Mouse (Mus musculus): ENCODE data around the gene Rmnd1. TPM values are rescaled to one million over a fixed set of nuclear protein-coding genes. Genes with fewer than 3 reads are reported as not detected.

Rmnd1 gene
- polyA plus RNA-seq (2015; fragmentation: Nextera tagmentation; extraction: Ambion mirVana) = 53.6 and 57.5 TPM in 2 replicates

- Histone ChIP-seq H3K4me1 (replicated peaks; ENCODE audit: control insufficient read depth, insufficient read depth, low read length) (peaks cover 18% of the 10 kb centered on the region), H3K9me3 (ENCODE audit: control insufficient read depth, low read length) (no peaks in the 10 kb centered on the region), H3K27me3 (replicated peaks; ENCODE audit: control insufficient read depth, insufficient read depth, low read length) (no peaks in the 10 kb centered on the region), H3K4me3 (replicated peaks; ENCODE audit: low read length) (peak within 1 kb of the TSS; percentile 72), H3K4me2 (ENCODE audit: low read length) (peak within 1 kb of the TSS; percentile 80), H3K27ac (ENCODE audit: low read length) (peak within 1 kb of the TSS; percentile 69), H3K9ac (replicated peaks; ENCODE audit: low read depth, low read length) (peak within 1 kb of the TSS; percentile 74), H3K36me3 (ENCODE audit: control insufficient read depth, insufficient read depth) (no peaks in the 10 kb centered on the region)
- ATAC-seq = peak; percentile 95
- WGBS = under 1% methylated on average over 63 of the region's 75 CpGs
Measured at GRCm38 (mm10) chr10:4432123-4432931, at the start of gene Rmnd1, which contains the start of gene Armt1. Rmnd1 (minus strand) TSS chr10:4432388. Armt1 (plus strand) TSS chr10:4432467.

GRCm38 (mm10) chr10:4481695-4482094, 49.5 kb upstream of the Rmnd1 start:
- no peak overlapping the region for H3K9ac ChIP-seq (replicated peaks; ENCODE audit: low read depth, low read length)

GRCm38 (mm10) chr10:4480929-4481328, 48.7 kb upstream of the Rmnd1 start:
- Histone ChIP-seq H3K9ac (replicated peaks; ENCODE audit: low read depth, low read length) (no peak overlapping the region), H3K27ac (ENCODE audit: low read length) (no peak overlapping the region), H3K36me3 (ENCODE audit: control insufficient read depth, insufficient read depth) (no peaks in the 10 kb centered on the region), H3K4me3 (replicated peaks; ENCODE audit: low read length) (no peak overlapping the region), H3K4me2 (ENCODE audit: low read length) (no peak overlapping the region), H3K27me3 (replicated peaks; ENCODE audit: control insufficient read depth, insufficient read depth, low read length) (no peaks in the 10 kb centered on the region), H3K9me3 (ENCODE audit: control insufficient read depth, low read length) (no peaks in the 10 kb centered on the region), H3K4me1 (replicated peaks; ENCODE audit: control insufficient read depth, insufficient read depth, low read length) (no peaks in the 10 kb centered on the region)
- ATAC-seq = no peak
- 79% methylated on average over 3 of the region's 3 CpGs for WGBS

More at GRCm38 (mm10) chr10:4481695-4482094, 49.5 kb upstream of the Rmnd1 start:
- Histone ChIP-seq H3K27me3 (replicated peaks; ENCODE audit: control insufficient read depth, insufficient read depth, low read length) (no peaks in the 10 kb centered on the region), H3K4me3 (replicated peaks; ENCODE audit: low read length) (no peak overlapping the region), H3K27ac (ENCODE audit: low read length) (no peak overlapping the region), H3K9me3 (ENCODE audit: control insufficient read depth, low read length) (no peaks in the 10 kb centered on the region), H3K4me1 (replicated peaks; ENCODE audit: control insufficient read depth, insufficient read depth, low read length) (no peaks in the 10 kb centered on the region), H3K36me3 (ENCODE audit: control insufficient read depth, insufficient read depth) (no peaks in the 10 kb centered on the region), H3K4me2 (ENCODE audit: low read length) (no peak overlapping the region)
- no peak for ATAC-seq
- WGBS = 87% methylated on average over 8 of the region's 8 CpGs

GRCm38 (mm10) chr10:4476604-4477003, 44.4 kb upstream of the Rmnd1 start:
- no peaks in the 10 kb centered on the region for H3K9me3 ChIP-seq (ENCODE audit: control insufficient read depth, low read length)
- WGBS = 93% methylated on average over 5 of the region's 5 CpGs
- H3K9ac ChIP-seq (replicated peaks; ENCODE audit: low read depth, low read length) = no peak overlapping the region
- H3K27ac ChIP-seq (ENCODE audit: low read length) = no peak overlapping the region
- no peaks in the 10 kb centered on the region for H3K36me3 ChIP-seq (ENCODE audit: control insufficient read depth, insufficient read depth)
- no peak overlapping the region for H3K4me2 ChIP-seq (ENCODE audit: low read length)
- H3K4me1 ChIP-seq (replicated peaks; ENCODE audit: control insufficient read depth, insufficient read depth, low read length) = no peaks in the 10 kb centered on the region
- H3K27me3 ChIP-seq (replicated peaks; ENCODE audit: control insufficient read depth, insufficient read depth, low read length) = no peaks in the 10 kb centered on the region
- H3K4me3 ChIP-seq (replicated peaks; ENCODE audit: low read length) = no peak overlapping the region
- no peak for ATAC-seq

- 73% methylated on average over 3 of the region's 3 CpGs for WGBS
- Histone ChIP-seq H3K4me2 (ENCODE audit: low read length) (no peak overlapping the region), H3K4me3 (replicated peaks; ENCODE audit: low read length) (no peak overlapping the region), H3K36me3 (ENCODE audit: control insufficient read depth, insufficient read depth) (no peaks in the 10 kb centered on the region), H3K4me1 (replicated peaks; ENCODE audit: control insufficient read depth, insufficient read depth, low read length) (no peaks in the 10 kb centered on the region), H3K27ac (ENCODE audit: low read length) (no peak overlapping the region), H3K9me3 (ENCODE audit: control insufficient read depth, low read length) (no peaks in the 10 kb centered on the region), H3K27me3 (replicated peaks; ENCODE audit: control insufficient read depth, insufficient read depth, low read length) (no peaks in the 10 kb centered on the region), H3K9ac (replicated peaks; ENCODE audit: low read depth, low read length) (no peak overlapping the region)
- ATAC-seq = no peak
Measured at GRCm38 (mm10) chr10:4475431-4475830, 43.2 kb upstream of the Rmnd1 start.

- Histone ChIP-seq H3K4me1 (replicated peaks; ENCODE audit: control insufficient read depth, insufficient read depth, low read length) (no peaks in the 10 kb centered on the region), H3K27me3 (replicated peaks; ENCODE audit: control insufficient read depth, insufficient read depth, low read length) (no peaks in the 10 kb centered on the region), H3K27ac (ENCODE audit: low read length) (no peak overlapping the region), H3K4me2 (ENCODE audit: low read length) (no peak overlapping the region), H3K36me3 (ENCODE audit: control insufficient read depth, insufficient read depth) (no peaks in the 10 kb centered on the region), H3K4me3 (replicated peaks; ENCODE audit: low read length) (no peak overlapping the region), H3K9me3 (ENCODE audit: control insufficient read depth, low read length) (no peaks in the 10 kb centered on the region), H3K9ac (replicated peaks; ENCODE audit: low read depth, low read length) (no peak overlapping the region)
- 96% methylated on average over 11 of the region's 11 CpGs for WGBS
- ATAC-seq = no peak
Measured at GRCm38 (mm10) chr10:4473591-4473993, 41.4 kb upstream of the Rmnd1 start.

- ATAC-seq = no peak
- H3K36me3 ChIP-seq (ENCODE audit: control insufficient read depth, insufficient read depth) = no peaks in the 10 kb centered on the region
- WGBS = 92% methylated on average over 3 of the region's 3 CpGs
Measured at GRCm38 (mm10) chr10:4469406-4469805, 37.2 kb upstream of the Rmnd1 start.

GRCm38 (mm10) chr10:4465799-4466198, 33.6 kb upstream of the Rmnd1 start:
- no peaks in the 10 kb centered on the region for H3K27me3 ChIP-seq (replicated peaks; ENCODE audit: control insufficient read depth, insufficient read depth, low read length)
- H3K4me3 ChIP-seq (replicated peaks; ENCODE audit: low read length) = no peak overlapping the region
- H3K4me1 ChIP-seq (replicated peaks; ENCODE audit: control insufficient read depth, insufficient read depth, low read length) = no peaks in the 10 kb centered on the region
- H3K36me3 ChIP-seq (ENCODE audit: control insufficient read depth, insufficient read depth) = no peaks in the 10 kb centered on the region
- no peak overlapping the region for H3K9ac ChIP-seq (replicated peaks; ENCODE audit: low read depth, low read length)
- no peak for ATAC-seq
- no peaks in the 10 kb centered on the region for H3K9me3 ChIP-seq (ENCODE audit: control insufficient read depth, low read length)
- no peak overlapping the region for H3K4me2 ChIP-seq (ENCODE audit: low read length)
- 87% methylated on average over 7 of the region's 7 CpGs for WGBS
- H3K27ac ChIP-seq (ENCODE audit: low read length) = no peak overlapping the region

More at GRCm38 (mm10) chr10:4469406-4469805, 37.2 kb upstream of the Rmnd1 start:
- Histone ChIP-seq H3K4me3 (replicated peaks; ENCODE audit: low read length) (no peak overlapping the region), H3K27me3 (replicated peaks; ENCODE audit: control insufficient read depth, insufficient read depth, low read length) (no peaks in the 10 kb centered on the region), H3K4me1 (replicated peaks; ENCODE audit: control insufficient read depth, insufficient read depth, low read length) (no peaks in the 10 kb centered on the region), H3K4me2 (ENCODE audit: low read length) (no peak overlapping the region), H3K9me3 (ENCODE audit: control insufficient read depth, low read length) (no peaks in the 10 kb centered on the region), H3K9ac (replicated peaks; ENCODE audit: low read depth, low read length) (no peak overlapping the region), H3K27ac (ENCODE audit: low read length) (no peak overlapping the region)

- Histone ChIP-seq H3K36me3 (ENCODE audit: control insufficient read depth, insufficient read depth) (no peaks in the 10 kb centered on the region), H3K27ac (ENCODE audit: low read length) (no peak overlapping the region), H3K9ac (replicated peaks; ENCODE audit: low read depth, low read length) (no peak overlapping the region), H3K4me1 (replicated peaks; ENCODE audit: control insufficient read depth, insufficient read depth, low read length) (no peaks in the 10 kb centered on the region), H3K4me2 (ENCODE audit: low read length) (no peak overlapping the region), H3K27me3 (replicated peaks; ENCODE audit: control insufficient read depth, insufficient read depth, low read length) (no peaks in the 10 kb centered on the region), H3K9me3 (ENCODE audit: control insufficient read depth, low read length) (no peaks in the 10 kb centered on the region), H3K4me3 (replicated peaks; ENCODE audit: low read length) (no peak overlapping the region)
- ATAC-seq = no peak
- 98% methylated on average over 2 of the region's 2 CpGs for WGBS
Measured at GRCm38 (mm10) chr10:4460201-4460600, 28.0 kb upstream of the Rmnd1 start.

Measured in forebrain, embryonic 16.5 days (tissue).